Mouse (Mus musculus) megakaryocyte, embryonic 14.5 days (primary cell): Measurements from ENCODE around the gene Zbtb46. TPM values are rescaled to one million over a fixed set of nuclear protein-coding genes. Genes with fewer than 3 reads are reported as not detected.
"Not testable (repeated sequence)": the region's sequence is repeated elsewhere in the genome, so short reads cannot be mapped to it uniquely, and the experiment has no call there.

ENCODE experiments used
- H3K27me3 ChIP-seq: replicated peaks from 2 replicates; pipeline ENCODE3; 2012; ENCODE audit warnings: inconsistent platforms
- H3K36me3 ChIP-seq: replicated peaks from 2 replicates; pipeline ENCODE3; 2012; ENCODE audit warnings: low read length, inconsistent platforms, mixed read lengths
- H3K4me1 ChIP-seq: 2 replicates; pipeline ENCODE4 v1.6.1; 2012; ENCODE audit warnings: inconsistent platforms
- H3K4me3 ChIP-seq: replicated peaks from 2 replicates; pipeline ENCODE3; 2012; ENCODE audit warnings: moderate library complexity, mild to moderate bottlenecking, inconsistent platforms
- H3K9me3 ChIP-seq: 2 replicates; pipeline ENCODE4 v1.6.1; 2012; ENCODE audit warnings: inconsistent platforms
- FLI1 ChIP-seq: IDR thresholded peaks from 2 replicates; pipeline ENCODE4 v1.6.1; 2012; ENCODE audit warnings: low read length, inconsistent platforms, mixed read lengths
- GATA1 ChIP-seq: IDR thresholded peaks from 3 replicates; pipeline ENCODE4 v1.6.1; 2012; ENCODE audit warnings: mixed read lengths, low read length, inconsistent platforms, borderline replicate concordance
- polyA plus RNA-seq: library from polyadenylated mRNA; stranded (reverse); fragments of >175 nt; gene quantifications from 2 replicates; pipeline ENCODE4 v1.2.3, GENCODE M21; 2012; ENCODE audit warnings: low replicate concordance; ENCODE audit not compliant: insufficient read depth

Gene Zbtb46
- polyA plus RNA-seq = 0.16 TPM in 1 of 2 replicates, not detected in the other

- TF ChIP-seq GATA1 = no peak
- no peak for TF ChIP-seq FLI1
- Histone ChIP-seq H3K36me3 (no peaks in the 10 kb centered on the region), H3K9me3 (no peaks in the 10 kb centered on the region), H3K4me1 (peaks cover 63% of the 10 kb centered on the region), H3K4me3 (peak within 1 kb of the TSS; percentile 94), H3K27me3 (peaks cover 92% of the 10 kb centered on the region)
Observed at GRCm38 (mm10) chr2:181459153-181459672, at the start of gene Zbtb46. Zbtb46 (minus strand) TSS chr2:181459426.

DNA sequence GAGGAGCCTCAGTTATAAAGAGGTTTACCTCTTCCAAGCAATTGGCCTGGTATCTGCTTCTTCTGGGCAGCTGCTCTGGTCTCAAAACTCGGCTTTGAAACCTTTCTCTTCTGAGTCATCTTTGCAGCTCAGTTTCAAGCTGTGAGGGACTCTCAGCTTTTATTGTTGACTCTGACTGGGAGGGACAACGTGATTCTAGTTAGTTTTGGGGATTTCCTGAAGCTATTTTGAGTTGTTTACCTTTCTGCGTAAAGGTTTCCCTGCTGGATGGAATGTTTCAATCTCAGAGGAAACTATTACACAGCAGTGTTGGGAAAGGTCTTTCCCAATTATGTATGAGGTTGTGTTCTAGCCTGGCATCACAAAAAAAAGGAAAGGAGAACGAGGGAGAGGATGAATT, 39.4 kb upstream of the Zbtb46 start:
- H3K9me3 ChIP-seq = no peaks in the 10 kb centered on the region
- TF ChIP-seq GATA1 (no peak), FLI1 (no peak)
- H3K36me3 ChIP-seq = peaks cover 46% of the 10 kb centered on the region
- H3K4me1 ChIP-seq = peaks cover 44% of the 10 kb centered on the region
- H3K27me3 ChIP-seq = peaks cover 7% of the 10 kb centered on the region
- H3K4me3 ChIP-seq = peak overlapping the region; percentile 56

DNA sequence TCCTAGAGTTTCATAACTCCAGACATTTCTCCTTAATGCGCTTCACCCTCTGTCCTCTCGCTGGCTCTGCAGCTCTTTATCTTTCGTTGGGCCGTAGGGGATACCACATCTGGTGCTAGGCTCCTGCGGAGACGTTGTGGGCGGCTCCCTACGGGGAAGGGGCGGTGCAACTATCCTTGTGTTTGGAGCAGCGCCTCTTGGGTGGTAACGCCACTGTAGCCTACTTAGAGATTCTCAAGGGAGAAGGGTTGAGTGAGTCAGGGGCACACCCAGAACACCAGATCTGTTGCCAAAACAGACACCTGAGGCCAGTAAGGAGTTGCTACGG, 38.3 kb upstream of the Zbtb46 start:
- H3K27me3 ChIP-seq = peaks cover 15% of the 10 kb centered on the region

GRCm38 (mm10) chr2:181496831-181497547, 37.8 kb upstream of the Zbtb46 start, which contains the start of gene Tpd52l2:
Tpd52l2 (plus strand) TSS chr2:181497142.
- Histone ChIP-seq H3K9me3 (no peaks in the 10 kb centered on the region), H3K4me1 (peaks cover 57% of the 10 kb centered on the region), H3K4me3 (peak within 1 kb of the TSS; percentile 93), H3K27me3 (peaks cover 15% of the 10 kb centered on the region), H3K36me3 (peaks cover 30% of the 10 kb centered on the region)
- TF ChIP-seq FLI1 (peak; percentile 63; the same call in 1 of the 2 replicates), GATA1 (no peak)

More for the DNA sequence above, 38.3 kb upstream of the Zbtb46 start:
- TF ChIP-seq GATA1 (no peak), FLI1 (no peak)
- H3K9me3 ChIP-seq = no peaks in the 10 kb centered on the region
- peak overlapping the region; percentile 93 for H3K4me3 ChIP-seq
- peaks cover 52% of the 10 kb centered on the region for H3K4me1 ChIP-seq
- H3K36me3 ChIP-seq = peaks cover 35% of the 10 kb centered on the region

GRCm38 (mm10) chr2:181496281-181496680, 37.1 kb upstream of the Zbtb46 start:
- Histone ChIP-seq H3K36me3 (peaks cover 23% of the 10 kb centered on the region), H3K4me1 (peaks cover 64% of the 10 kb centered on the region), H3K27me3 (peaks cover 17% of the 10 kb centered on the region), H3K4me3 (peak overlapping the region; percentile 93), H3K9me3 (no peaks in the 10 kb centered on the region)
- TF ChIP-seq FLI1 = no peak
- TF ChIP-seq GATA1 = no peak

DNA sequence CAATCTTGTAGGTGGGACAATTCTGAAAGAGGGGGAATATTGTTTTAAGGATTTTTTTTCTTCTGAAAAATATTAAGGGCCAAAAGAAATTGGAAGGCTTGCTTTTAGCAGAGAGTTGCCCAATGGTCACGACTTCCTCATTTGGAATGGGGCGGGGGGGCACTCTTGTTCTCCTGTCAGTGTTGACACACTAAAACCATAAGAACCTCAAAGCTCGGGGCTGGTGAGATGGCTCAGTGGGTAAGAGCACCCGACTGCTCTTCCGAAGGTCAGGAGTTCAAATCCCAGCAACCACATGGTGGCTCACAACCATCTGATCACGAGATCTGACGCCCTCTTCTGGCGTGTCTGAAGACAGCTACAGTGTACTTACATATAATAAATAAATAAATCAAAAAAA, 36.6 kb upstream of the Zbtb46 start:
- peaks cover 69% of the 10 kb centered on the region for H3K4me1 ChIP-seq
- H3K4me3 ChIP-seq = peak overlapping the region; percentile 93
- peaks cover 18% of the 10 kb centered on the region for H3K36me3 ChIP-seq
- peaks cover 17% of the 10 kb centered on the region for H3K27me3 ChIP-seq
- not testable (repeated sequence) for H3K9me3 ChIP-seq

DNA sequence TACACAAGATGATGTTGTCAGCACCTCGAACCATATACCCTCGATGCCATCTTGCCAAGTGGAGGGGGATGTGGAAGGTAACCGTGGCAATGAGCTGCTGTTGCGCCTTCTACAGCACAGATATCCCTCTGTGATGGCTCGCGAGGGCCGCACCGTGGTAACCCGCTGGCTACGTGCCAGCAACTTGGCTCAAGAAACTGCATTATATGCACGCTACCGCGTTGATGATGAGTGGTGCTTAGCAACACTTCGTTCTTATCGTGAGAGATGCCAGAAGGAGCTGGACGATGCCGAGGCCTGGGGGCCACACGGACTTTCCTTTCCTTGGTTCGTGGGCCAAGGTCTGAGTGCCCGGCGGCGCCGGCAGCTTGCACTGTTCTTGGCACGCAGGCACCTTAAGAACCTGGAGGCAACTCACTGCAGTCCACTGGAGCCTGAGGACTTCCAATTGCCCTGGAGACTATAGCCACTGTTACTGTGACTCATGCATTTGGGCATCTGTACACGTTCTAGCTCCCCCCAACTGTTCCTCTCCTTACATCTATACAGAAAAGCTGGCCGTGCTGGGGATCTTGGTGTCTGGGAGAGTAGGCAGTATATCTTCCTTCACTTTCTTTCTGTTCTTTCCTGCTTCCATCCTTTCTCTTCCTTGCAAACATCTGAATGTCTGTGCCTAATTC, 35.2 kb upstream of the Zbtb46 start:
- Histone ChIP-seq H3K36me3 (peaks cover 4% of the 10 kb centered on the region), H3K4me3 (no peak overlapping the region), H3K27me3 (peaks cover 19% of the 10 kb centered on the region), H3K9me3 (no peaks in the 10 kb centered on the region), H3K4me1 (peaks cover 68% of the 10 kb centered on the region)
- TF ChIP-seq FLI1 = no peak
- no peak for TF ChIP-seq GATA1

DNA sequence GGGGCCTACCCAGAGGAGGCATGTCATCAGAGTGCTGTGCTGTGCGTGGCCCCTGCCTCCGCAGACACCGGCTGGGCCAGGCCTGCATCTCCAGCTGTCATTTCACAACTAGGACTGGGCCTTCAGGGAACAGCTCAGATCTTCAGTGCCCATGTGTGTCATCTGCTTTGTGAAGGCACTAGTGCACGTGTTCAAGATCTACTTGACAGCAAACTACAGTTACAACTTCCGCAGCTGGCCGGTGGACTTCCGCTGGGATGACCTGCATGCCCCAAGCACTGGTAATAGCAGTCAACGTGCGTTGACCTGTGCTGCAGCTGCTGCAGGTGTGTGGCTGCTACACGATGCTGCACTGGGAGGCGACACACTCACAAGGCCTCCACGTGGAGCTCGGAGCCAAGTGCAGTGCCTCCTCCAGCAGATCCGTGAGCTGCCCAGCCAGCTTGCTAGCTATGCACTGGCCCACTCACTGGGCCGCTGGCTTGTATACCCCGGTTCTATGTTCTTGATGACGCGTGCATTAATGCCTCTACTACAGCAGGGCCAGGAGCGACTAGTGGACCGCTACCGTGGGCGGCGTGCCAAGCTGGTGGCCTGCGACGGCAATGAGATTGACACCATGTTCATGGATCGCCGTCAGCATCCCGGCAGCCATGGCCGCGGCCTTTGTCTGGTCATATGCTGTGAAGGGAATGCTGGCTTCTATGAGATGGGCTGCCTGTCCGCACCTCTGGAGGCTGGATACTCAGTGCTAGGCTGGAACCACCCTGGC, 34.1 kb upstream of the Zbtb46 start, which contains the start of gene Abhd16b:
Gene Abhd16b, plus strand, starts transcription at position 51 of the 772 bp plus-strand sequence.
- peaks cover 59% of the 10 kb centered on the region for H3K4me1 ChIP-seq
- no peaks in the 10 kb centered on the region for H3K9me3 ChIP-seq
- no peaks in the 10 kb centered on the region for H3K36me3 ChIP-seq
- H3K27me3 ChIP-seq = peaks cover 21% of the 10 kb centered on the region
- H3K4me3 ChIP-seq = no peak within 1 kb of the TSS
- no peak for TF ChIP-seq FLI1

DNA sequence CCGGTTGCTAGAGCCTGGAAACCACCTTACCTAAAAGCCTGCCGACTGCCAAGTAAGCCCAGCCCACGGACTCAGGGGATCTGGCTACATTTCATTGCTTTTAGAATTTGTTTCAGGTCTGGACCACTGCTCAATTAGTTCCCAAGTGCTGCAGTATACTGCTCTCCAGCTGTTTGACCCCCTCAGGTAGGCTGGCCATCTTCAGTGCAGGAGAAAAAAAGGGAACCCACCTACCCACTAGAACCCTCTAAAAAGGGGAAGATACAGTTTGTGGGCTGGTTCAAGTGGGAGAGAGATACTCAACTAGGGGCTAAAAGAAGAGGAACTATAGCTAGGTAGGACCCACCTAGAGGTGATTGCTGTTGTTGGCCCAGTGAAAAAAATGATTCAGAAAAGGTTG, 33.0 kb upstream of the Zbtb46 start:
- Histone ChIP-seq H3K4me3 (no peak overlapping the region), H3K4me1 (peaks cover 59% of the 10 kb centered on the region), H3K36me3 (no peaks in the 10 kb centered on the region), H3K9me3 (no peaks in the 10 kb centered on the region), H3K27me3 (peaks cover 24% of the 10 kb centered on the region)
- TF ChIP-seq GATA1 (no peak), FLI1 (no peak)
